Mouse (Mus musculus) ES-E14 (cell line): ENCODE data around the gene Cherp.

ENCODE experiments used
- CHD2 ChIP-seq: IDR thresholded peaks from 2 replicates; pipeline ENCODE4 v1.6.1; 2014; ENCODE audit warnings: mild to moderate bottlenecking, low read depth, low read length, inconsistent platforms
- HCFC1 ChIP-seq: IDR thresholded peaks from 2 replicates; pipeline ENCODE4 v1.6.1; 2012; ENCODE audit warnings: low read length, inconsistent platforms, borderline replicate concordance; ENCODE audit not compliant: insufficient read depth
- MAFK ChIP-seq: IDR thresholded peaks from 2 replicates; pipeline ENCODE4 v1.6.1; 2014; ENCODE audit warnings: mild to moderate bottlenecking, low read depth, low read length, inconsistent platforms; ENCODE audit not compliant: insufficient read depth
- ZC3H11A ChIP-seq: IDR thresholded peaks from 2 replicates; pipeline ENCODE4 v1.6.1; 2012; ENCODE audit warnings: low read depth, mild to moderate bottlenecking, inconsistent platforms, low read length, borderline replicate concordance
- ZNF384 ChIP-seq: IDR thresholded peaks from 2 replicates; pipeline ENCODE4 v1.6.1; 2012; ENCODE audit warnings: low read depth, low read length, inconsistent platforms

DNA sequence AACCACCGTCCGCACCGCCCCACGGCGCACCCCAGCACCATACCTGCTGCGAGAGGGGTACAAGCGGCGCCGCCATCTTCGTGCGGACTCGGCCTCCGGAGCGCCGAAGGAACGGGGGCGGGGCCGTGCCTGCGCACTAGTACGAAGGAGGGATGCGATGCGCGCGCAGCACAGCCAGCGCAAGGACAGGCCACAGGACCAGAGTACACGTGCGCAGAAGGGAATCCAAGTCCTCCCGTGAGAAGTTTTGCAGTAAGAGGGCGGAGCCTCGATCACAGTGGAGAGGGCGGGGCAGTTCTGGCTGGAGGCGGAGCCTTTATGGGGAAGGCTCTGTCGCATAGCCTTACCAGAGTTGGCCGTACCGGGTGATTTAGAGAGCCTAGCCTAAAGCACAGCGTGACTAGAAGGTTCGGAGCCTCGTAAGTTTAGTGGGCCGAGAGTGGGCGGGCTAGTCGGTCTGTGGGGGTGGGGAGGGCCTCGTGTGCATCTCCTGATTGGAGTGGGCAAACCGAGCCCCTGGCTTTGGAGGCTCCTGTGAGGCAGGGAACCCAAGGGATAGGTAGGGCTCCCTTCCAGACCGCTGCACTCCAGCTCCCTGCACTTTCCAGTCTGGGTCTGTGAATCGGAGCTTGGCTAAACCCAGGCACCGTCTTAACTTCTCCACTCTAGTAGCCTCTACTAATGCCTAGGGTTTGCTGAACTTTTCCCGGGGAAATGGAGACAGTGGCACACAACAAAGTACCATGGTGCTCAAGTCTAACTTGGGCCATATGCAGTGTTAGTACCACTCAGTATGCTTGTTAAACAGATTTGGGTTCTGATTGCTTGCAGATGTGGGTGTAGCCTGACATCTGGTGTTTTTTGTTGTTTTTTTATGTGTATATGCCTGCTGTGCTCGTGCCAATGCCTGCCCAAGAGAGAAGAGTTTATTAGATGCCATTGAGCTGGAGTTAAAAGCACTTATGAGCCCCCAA, 53.4 kb downstream of the Cherp start, which contains the start of gene Eps15l1:
- TF ChIP-seq ZNF384 (no peak), ZC3H11A (no peak), HCFC1 (peak; percentile 72), CHD2 (no peak), MAFK (no peak)
